Mouse (Mus musculus): ENCODE results near the gene Tmem200b. TPM values are rescaled to one million over a fixed set of nuclear protein-coding genes. Genes with fewer than 3 reads are reported as not detected.
A peak's percentile ranks its signal among the peaks of the same experiment; 100 is the strongest.

The Tmem200b gene
- polyA plus RNA-seq, 1 experiment from 2014 or later, result 3.3 TPM

DNA sequence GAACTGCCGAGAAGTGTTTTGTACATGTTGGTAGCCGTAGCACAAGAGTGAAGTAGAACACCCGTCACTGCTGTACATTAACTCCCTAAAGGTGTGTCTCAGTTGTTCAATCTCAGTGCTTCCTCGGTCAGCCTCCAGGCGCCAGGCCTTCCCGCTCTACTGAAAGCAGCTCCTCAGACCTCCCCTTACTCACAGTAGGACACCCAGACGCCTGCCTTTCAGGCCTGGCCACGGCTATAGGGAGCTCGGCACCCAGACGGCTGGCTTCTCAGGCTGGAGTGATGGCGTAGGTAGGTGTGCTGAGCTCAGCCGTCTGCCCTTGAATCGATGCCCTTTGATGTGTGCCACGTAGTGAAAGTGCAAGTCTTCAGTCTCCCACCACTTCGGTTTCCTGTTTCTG is 20.5 kb upstream of the Tmem200b start:
- WGBS (ENCODE audit: insufficient replicate concordance), result 90% methylated on average over 15 of the region's 15 CpGs

GRCm38 (mm10) chr4:131904478-131904877 is 17.1 kb upstream of the Tmem200b start:
- no peak overlapping the region for H3K27ac ChIP-seq (ENCODE audit: low read depth, low read length)
- no peak for ATAC-seq (replicated peaks; ENCODE audit: insufficient number of reproducible peaks, low FRiP score, low TSS enrichment)
- WGBS (ENCODE audit: insufficient replicate concordance), result 60% methylated on average over 8 of the region's 8 CpGs
- H3K4me3 ChIP-seq (ENCODE audit: low read depth, low read length), result no peak overlapping the region
- H3K36me3 ChIP-seq (ENCODE audit: control insufficient read depth, insufficient read depth, low read length), result peaks cover 28% of the 10 kb centered on the region
- no peak overlapping the region for H3K4me2 ChIP-seq
- no peak overlapping the region for H3K9ac ChIP-seq (ENCODE audit: low read depth, low read length)
- no peaks in the 10 kb centered on the region for H3K4me1 ChIP-seq (ENCODE audit: control insufficient read depth, insufficient read depth, low read length)
- no peaks in the 10 kb centered on the region for H3K27me3 ChIP-seq (ENCODE audit: control insufficient read depth, insufficient read depth, low read length)
- H3K9me3 ChIP-seq (replicated peaks; ENCODE audit: control insufficient read depth, low read length), result 0 out of 2 replicates have a peak, but pooled peaks cover 2% of the 10 kb centered on the region

More for the DNA sequence above, 20.5 kb upstream of the Tmem200b start:
- ATAC-seq (replicated peaks; ENCODE audit: insufficient number of reproducible peaks, low FRiP score, low TSS enrichment), result no peak
- Histone ChIP-seq H3K27me3 (ENCODE audit: control insufficient read depth, insufficient read depth, low read length) (no peaks in the 10 kb centered on the region), H3K27ac (ENCODE audit: low read depth, low read length) (no peak overlapping the region), H3K36me3 (ENCODE audit: control insufficient read depth, insufficient read depth, low read length) (peaks cover 42% of the 10 kb centered on the region), H3K4me3 (ENCODE audit: low read depth, low read length) (no peak overlapping the region), H3K9ac (ENCODE audit: low read depth, low read length) (no peak overlapping the region), H3K4me1 (ENCODE audit: control insufficient read depth, insufficient read depth, low read length) (no peaks in the 10 kb centered on the region), H3K9me3 (replicated peaks; ENCODE audit: control insufficient read depth, low read length) (no peaks in the 10 kb centered on the region), H3K4me2 (no peak overlapping the region)

DNA sequence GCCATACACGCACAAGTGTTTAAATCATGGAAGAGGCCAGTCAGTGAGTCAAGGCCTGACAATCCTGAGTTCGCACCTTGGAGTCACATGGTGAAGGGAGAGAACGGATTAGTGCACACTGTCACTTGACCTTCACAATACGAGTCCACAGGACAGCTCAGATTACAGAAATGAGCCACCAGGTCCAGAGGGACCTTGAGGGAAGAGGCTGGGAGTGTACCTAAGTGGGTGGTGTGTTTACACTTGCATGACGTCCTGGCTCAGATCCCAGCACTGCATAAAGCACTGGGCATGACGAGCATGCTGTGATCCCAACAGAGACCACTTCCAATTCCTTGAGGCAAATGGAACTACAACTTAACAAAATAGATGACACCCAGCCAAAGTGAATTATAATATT is 15.1 kb upstream of the Tmem200b start:
- ATAC-seq (replicated peaks; ENCODE audit: insufficient number of reproducible peaks, low FRiP score, low TSS enrichment), result no peak
- Histone ChIP-seq H3K27ac (ENCODE audit: low read depth, low read length) (no peak overlapping the region), H3K4me1 (ENCODE audit: control insufficient read depth, insufficient read depth, low read length) (peaks cover 11% of the 10 kb centered on the region), H3K36me3 (ENCODE audit: control insufficient read depth, insufficient read depth, low read length) (peaks cover 8% of the 10 kb centered on the region), H3K9me3 (replicated peaks; ENCODE audit: control insufficient read depth, low read length) (0 out of 2 replicates have a peak, but pooled peaks cover 2% of the 10 kb centered on the region), H3K4me3 (ENCODE audit: low read depth, low read length) (no peak overlapping the region), H3K4me2 (no peak overlapping the region), H3K9ac (ENCODE audit: low read depth, low read length) (no peak overlapping the region), H3K27me3 (ENCODE audit: control insufficient read depth, insufficient read depth, low read length) (no peaks in the 10 kb centered on the region)
- WGBS (ENCODE audit: insufficient replicate concordance), result 67% methylated on average over 6 of the region's 6 CpGs

DNA sequence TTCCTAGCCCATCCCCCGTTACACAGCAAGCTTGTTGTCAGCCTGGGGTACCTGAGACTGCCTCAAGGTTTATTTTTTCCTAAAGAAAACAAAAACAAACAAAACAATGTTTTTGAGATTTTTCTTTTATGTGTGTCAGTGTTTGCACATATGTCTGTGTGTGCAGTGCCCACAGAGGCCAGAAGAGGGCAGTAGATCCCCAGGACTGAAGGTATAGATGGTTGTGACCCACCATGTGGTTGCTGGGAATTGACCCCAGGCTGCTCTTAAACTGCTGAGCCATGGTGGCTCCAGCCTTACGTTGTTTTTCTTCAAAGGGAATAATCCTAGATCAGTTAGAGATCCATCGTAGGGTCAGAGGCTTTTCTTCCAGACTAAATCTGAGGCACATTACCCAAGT is 13.7 kb upstream of the Tmem200b start:
- Histone ChIP-seq H3K4me2 (no peak overlapping the region), H3K9ac (ENCODE audit: low read depth, low read length) (no peak overlapping the region), H3K36me3 (ENCODE audit: control insufficient read depth, insufficient read depth, low read length) (no peaks in the 10 kb centered on the region; the same call in 1 of the 2 replicates), H3K27ac (ENCODE audit: low read depth, low read length) (no peak overlapping the region), H3K4me3 (ENCODE audit: low read depth, low read length) (no peak overlapping the region), H3K9me3 (replicated peaks; ENCODE audit: control insufficient read depth, low read length) (0 out of 2 replicates have a peak, but pooled peaks cover 2% of the 10 kb centered on the region), H3K27me3 (ENCODE audit: control insufficient read depth, insufficient read depth, low read length) (peaks cover 2% of the 10 kb centered on the region), H3K4me1 (ENCODE audit: control insufficient read depth, insufficient read depth, low read length) (peaks cover 11% of the 10 kb centered on the region)
- WGBS (ENCODE audit: insufficient replicate concordance), result 91% methylated on average over 3 of the region's 3 CpGs
- no peak for ATAC-seq (replicated peaks; ENCODE audit: insufficient number of reproducible peaks, low FRiP score, low TSS enrichment)

DNA sequence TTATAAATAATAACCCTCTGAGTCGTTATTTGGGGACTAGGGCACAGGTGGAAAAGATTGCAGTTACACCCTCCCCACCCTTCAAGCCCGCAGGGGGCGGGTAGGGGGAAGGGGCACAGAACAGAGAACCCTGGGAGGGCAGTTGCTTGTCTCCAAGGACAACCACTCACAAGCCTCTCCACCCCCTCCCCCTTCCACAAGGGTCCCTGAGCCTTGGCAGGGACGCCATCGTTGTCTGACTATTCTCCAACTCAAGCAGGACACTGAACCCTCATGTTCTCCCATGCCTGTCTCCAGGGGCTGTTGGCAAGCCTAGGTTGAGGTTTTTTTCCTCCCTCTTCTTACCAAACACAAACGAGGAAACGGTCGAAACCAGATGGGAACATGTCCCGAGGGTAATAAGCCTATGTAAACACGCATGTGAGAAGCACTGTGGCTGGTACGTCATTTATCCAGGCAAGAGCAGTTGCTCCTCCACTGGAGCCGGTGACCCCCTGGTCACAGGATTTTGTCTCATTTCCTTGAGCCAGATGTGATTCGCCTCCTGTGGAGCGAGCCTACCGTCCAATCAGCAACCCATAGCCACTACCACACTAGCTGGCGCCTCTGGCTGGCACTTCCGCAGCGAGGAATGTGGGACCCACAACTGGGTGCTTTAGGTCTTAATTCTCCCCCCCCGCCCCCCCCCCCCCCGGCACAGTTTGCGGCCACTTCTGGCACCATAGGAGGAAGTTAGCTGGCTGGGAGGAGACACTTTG is 11.2 kb upstream of the Tmem200b start:
- Histone ChIP-seq H3K9ac (ENCODE audit: low read depth, low read length) (peak overlapping the region; percentile 46; the same call in 1 of the 2 replicates), H3K4me3 (ENCODE audit: low read depth, low read length) (0 out of 2 replicates have a peak overlapping the region, but pooled peaks have one; percentile 12), H3K27me3 (ENCODE audit: control insufficient read depth, insufficient read depth, low read length) (peaks cover 17% of the 10 kb centered on the region), H3K36me3 (ENCODE audit: control insufficient read depth, insufficient read depth, low read length) (no peaks in the 10 kb centered on the region; the same call in 1 of the 2 replicates), H3K4me2 (peak overlapping the region; percentile 61), H3K9me3 (replicated peaks; ENCODE audit: control insufficient read depth, low read length) (0 out of 2 replicates have a peak, but pooled peaks cover 2% of the 10 kb centered on the region), H3K27ac (ENCODE audit: low read depth, low read length) (no peak overlapping the region), H3K4me1 (ENCODE audit: control insufficient read depth, insufficient read depth, low read length) (peaks cover 20% of the 10 kb centered on the region)
- ATAC-seq (replicated peaks; ENCODE audit: insufficient number of reproducible peaks, low FRiP score, low TSS enrichment), result no peak
- WGBS (ENCODE audit: insufficient replicate concordance), result 6% methylated on average over 19 of the region's 21 CpGs

DNA sequence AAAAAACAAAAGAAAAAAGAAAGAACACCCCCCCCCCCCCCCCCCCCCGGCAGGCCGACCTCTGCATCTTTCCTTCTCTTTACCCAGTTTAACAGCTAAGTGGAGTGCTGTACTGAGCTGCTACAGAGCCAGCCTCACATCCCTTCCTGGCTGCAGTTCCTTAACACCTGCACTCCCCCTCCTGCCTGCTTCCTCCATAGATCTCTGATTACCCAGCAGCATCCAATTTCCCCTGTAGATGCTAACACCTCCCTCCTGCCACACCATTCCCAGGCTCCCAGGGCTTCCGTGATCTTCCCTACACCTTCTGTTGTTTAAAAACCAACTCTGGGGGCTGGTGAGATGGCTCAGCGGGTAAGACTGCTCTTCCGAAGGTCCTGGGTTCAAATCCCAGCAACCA is 10.1 kb upstream of the Tmem200b start:
- WGBS (ENCODE audit: insufficient replicate concordance), result 50% methylated on average over 3 of the region's 5 CpGs
- Histone ChIP-seq H3K4me3 (ENCODE audit: low read depth, low read length) (no peak overlapping the region), H3K27ac (ENCODE audit: low read depth, low read length) (no peak overlapping the region), H3K9me3 (replicated peaks; ENCODE audit: control insufficient read depth, low read length) (0 out of 2 replicates have a peak, but pooled peaks cover 2% of the 10 kb centered on the region), H3K27me3 (ENCODE audit: control insufficient read depth, insufficient read depth, low read length) (peaks cover 22% of the 10 kb centered on the region), H3K9ac (ENCODE audit: low read depth, low read length) (no peak overlapping the region), H3K4me2 (no peak overlapping the region), H3K4me1 (ENCODE audit: control insufficient read depth, insufficient read depth, low read length) (peaks cover 29% of the 10 kb centered on the region), H3K36me3 (ENCODE audit: control insufficient read depth, insufficient read depth, low read length) (no peaks in the 10 kb centered on the region)
- ATAC-seq (replicated peaks; ENCODE audit: insufficient number of reproducible peaks, low FRiP score, low TSS enrichment), result no peak

DNA sequence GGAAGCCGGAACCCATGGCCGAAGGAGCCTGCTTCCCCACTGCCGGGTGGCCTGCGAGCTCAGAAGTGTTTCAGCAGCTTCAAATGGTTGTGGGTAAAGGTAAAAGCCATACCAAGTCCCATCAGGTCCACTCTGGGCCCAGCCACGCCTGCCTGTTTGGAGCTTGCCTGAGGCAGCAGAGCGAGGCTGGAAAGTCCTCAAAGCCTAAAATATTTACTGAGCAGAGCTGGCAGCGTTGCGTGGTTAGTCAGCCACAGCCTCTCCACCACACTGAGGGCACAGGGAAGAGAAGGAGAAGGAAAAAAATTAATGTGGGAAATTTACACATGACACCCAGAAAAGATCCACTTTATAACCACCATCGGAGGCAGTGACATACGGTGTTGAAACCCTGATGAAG is 8.0 kb upstream of the Tmem200b start:
- Histone ChIP-seq H3K9ac (ENCODE audit: low read depth, low read length) (no peak overlapping the region), H3K27me3 (ENCODE audit: control insufficient read depth, insufficient read depth, low read length) (peaks cover 25% of the 10 kb centered on the region), H3K4me1 (ENCODE audit: control insufficient read depth, insufficient read depth, low read length) (peaks cover 39% of the 10 kb centered on the region), H3K4me3 (ENCODE audit: low read depth, low read length) (no peak overlapping the region), H3K36me3 (ENCODE audit: control insufficient read depth, insufficient read depth, low read length) (no peaks in the 10 kb centered on the region), H3K4me2 (no peak overlapping the region), H3K9me3 (replicated peaks; ENCODE audit: control insufficient read depth, low read length) (no peaks in the 10 kb centered on the region), H3K27ac (ENCODE audit: low read depth, low read length) (no peak overlapping the region)
- ATAC-seq (replicated peaks; ENCODE audit: insufficient number of reproducible peaks, low FRiP score, low TSS enrichment), result no peak
- 56% methylated on average over 10 of the region's 10 CpGs for WGBS (ENCODE audit: insufficient replicate concordance)

DNA sequence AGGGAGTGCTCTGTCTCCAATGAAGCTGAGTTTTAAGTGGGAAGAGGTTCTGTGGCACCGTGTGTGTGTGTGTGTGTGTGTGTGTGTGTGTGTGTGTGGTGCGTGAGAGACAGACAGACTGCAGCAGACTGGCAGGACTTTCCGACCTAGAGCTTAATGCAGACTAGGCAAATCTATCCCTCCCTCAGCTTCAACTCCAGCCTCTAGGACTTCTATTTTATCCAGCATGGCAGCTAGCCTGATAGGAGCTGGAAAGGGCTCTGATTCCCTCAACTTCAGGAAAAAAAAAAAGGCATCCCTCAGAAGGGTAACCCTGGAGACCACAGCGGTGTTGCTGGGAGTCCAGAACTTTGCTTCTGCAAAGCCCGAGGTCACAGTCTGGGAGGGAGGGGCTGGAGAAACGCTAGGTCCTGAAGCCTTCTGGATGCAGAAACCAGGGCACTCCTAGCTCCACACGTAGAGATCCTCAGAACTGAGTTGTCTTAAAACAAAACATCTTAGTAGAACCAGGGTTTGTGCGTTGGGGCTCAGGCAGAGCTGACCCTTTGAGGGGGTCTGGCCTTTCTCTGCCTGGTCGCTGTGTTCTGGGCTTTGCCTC is 7.4 kb upstream of the Tmem200b start:
- 14% methylated on average over 9 of the region's 9 CpGs for WGBS (ENCODE audit: insufficient replicate concordance)
- Histone ChIP-seq H3K4me2 (peak overlapping the region; percentile 12), H3K27ac (ENCODE audit: low read depth, low read length) (no peak overlapping the region), H3K36me3 (ENCODE audit: control insufficient read depth, insufficient read depth, low read length) (no peaks in the 10 kb centered on the region), H3K4me3 (ENCODE audit: low read depth, low read length) (no peak overlapping the region), H3K4me1 (ENCODE audit: control insufficient read depth, insufficient read depth, low read length) (peaks cover 45% of the 10 kb centered on the region), H3K27me3 (ENCODE audit: control insufficient read depth, insufficient read depth, low read length) (peaks cover 25% of the 10 kb centered on the region), H3K9ac (ENCODE audit: low read depth, low read length) (no peak overlapping the region), H3K9me3 (replicated peaks; ENCODE audit: control insufficient read depth, low read length) (no peaks in the 10 kb centered on the region)
- ATAC-seq (replicated peaks; ENCODE audit: insufficient number of reproducible peaks, low FRiP score, low TSS enrichment), result no peak
